Mouse (Mus musculus) thymus, adult 18-20 months (tissue): ENCODE data around the gene Clba1.

Experiments used
- DNase-seq, 2 experiments: peaks; one replicate each; pipeline ENCODE4 v3.0.0; 2022; ENCODE audit warnings: mixed read lengths in 2 of 2

The Clba1 gene

DNA sequence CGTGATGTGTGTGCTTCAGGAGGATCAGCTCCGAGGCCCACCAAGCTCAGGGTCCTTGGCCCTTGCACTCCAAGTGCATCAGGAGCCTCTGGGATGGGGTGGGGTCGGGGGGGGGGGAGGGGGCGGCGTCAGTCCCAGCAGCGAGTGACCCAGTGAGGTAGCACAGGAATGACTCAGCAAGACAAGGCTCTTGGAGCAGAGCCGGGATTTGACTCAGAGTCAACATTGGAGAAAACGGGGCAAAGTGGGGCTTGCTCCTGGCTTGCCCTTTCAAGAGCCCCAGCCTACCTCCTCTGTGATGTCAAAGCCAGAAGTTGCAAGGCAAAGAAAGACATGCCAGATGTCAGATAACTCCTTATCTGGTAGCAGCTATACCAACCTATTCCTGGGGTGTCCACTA is 42.4 kb downstream of the Clba1 start:
- no peak for DNase-seq

DNA sequence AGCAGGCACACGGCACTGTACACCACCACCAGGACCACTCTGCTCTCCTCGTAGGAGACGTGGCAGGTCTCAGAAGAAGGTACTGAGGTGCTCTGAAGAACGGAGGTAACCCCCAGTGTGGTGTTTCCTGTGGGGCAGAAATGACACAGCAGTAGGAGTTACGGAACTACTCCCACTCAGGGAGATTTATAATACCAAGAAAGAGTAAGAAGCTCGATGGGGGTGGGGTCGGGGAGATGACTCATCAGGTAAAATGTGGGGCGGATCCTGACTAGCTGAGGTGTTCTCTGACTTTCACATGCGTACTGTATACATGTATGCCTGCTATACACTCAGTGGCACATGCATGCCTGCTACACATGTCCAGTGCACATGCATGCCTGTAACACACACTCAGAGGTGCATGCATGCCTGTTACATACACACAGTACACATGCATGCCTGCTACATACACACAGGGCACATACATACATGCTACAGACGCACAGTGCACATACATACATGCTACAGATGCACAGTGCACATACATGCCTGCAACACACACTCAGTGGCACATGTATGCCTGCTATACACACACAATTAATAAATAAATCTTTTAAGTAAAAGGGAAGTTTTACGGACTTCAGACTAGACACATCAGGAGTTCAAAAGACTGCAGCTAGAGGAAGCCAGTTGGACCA is 44.5 kb downstream of the Clba1 start:
- peak in 1 of 2 experiments; percentile 9 for DNase-seq

DNA sequence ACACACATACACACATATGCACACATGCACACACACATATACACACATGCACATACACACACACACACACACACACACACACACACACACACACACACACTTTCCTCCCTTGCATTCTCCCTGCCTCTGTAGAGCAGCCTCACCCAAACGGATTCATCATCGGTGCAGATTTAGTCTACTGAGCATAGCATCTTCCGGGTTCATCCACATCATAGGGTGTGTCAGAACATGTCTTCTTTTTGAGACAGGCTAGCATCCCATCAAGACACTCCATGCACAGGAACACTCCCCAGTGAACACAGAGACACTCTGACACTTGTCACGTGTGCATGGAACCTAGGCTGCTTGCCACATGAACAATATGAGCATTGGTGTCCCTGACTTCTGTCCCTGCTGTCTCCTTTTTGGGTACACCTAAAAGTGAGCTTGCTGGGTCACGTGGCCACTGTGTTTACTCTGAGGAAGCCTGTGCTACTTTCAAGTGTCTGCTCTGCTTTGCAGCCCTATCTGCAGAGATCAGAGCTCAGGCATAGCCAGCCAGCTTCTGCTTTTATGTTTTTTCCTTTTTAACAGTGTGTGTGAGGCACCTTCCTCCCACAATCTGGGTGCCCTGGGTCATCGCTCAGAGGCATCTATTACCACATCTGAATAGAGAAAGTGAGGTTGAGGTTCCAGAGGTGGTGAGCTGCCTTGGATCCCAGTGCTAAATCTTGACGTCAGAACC is 46.0 kb downstream of the Clba1 start:
- DNase-seq, result peak; percentile 56 to 78

DNA sequence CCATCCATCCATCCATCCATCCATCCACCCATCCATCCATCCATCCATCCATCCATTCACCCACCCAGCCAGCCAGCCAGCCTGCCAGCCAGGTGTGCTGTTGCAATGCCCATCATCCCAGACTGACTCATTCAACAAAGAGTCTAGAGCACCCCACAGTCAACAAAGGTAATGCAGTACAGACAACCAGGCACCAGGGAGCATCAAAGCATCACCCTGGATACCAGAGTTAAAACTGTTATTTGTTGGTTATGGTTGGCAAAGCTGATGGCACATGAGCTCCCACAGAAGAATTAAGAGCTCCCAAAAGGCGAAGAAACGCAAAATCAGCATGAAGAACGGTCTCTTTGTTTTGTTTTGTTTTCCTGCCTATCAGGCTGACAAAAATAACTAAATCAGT is 47.6 kb downstream of the Clba1 start:
- peak in 1 of 2 experiments; percentile 7 for DNase-seq

DNA sequence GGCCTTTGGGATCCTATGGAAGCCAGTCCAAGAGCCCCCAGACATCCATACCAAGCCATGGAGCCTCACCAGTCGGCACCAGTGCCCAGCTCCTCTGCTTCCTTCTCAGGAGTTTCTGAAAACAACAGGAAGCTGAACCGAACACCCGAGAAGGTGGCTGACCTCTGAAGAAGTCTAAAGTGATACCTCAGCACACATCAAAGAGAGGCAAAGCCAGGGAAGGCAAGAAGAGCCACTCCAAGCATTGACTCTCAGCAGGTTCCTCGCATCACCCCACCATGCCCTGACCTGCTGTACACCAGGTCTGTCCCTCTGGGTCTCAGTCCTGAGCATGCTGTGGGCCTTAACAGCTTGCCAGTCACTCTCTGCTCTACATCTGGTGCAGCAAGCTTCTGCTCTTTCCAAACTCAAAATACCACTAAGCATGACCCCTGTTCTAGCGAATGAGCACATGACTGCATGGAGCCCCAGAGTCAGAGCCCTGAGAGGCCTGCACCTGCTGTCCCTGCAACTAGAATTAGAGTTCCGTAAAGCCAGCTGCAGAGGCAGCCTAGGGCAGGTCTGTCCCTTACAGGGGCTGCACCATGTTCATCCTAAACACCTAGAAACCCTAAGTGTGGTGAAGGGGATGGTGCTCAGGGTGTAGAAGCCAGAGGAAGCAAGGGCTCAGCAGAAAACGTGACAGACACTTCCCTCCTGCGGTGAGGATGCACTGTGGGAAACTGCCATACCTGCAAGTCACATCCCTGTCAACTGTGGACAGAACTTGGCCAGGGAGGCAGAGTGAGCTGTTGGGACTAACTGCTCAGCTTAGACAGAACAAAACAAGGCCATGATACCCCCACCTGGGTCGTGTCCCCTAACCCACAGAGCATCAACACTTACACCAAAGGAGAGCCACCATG is 48.5 kb downstream of the Clba1 start:
- peak in 1 of 2 experiments; percentile 42 for DNase-seq

DNA sequence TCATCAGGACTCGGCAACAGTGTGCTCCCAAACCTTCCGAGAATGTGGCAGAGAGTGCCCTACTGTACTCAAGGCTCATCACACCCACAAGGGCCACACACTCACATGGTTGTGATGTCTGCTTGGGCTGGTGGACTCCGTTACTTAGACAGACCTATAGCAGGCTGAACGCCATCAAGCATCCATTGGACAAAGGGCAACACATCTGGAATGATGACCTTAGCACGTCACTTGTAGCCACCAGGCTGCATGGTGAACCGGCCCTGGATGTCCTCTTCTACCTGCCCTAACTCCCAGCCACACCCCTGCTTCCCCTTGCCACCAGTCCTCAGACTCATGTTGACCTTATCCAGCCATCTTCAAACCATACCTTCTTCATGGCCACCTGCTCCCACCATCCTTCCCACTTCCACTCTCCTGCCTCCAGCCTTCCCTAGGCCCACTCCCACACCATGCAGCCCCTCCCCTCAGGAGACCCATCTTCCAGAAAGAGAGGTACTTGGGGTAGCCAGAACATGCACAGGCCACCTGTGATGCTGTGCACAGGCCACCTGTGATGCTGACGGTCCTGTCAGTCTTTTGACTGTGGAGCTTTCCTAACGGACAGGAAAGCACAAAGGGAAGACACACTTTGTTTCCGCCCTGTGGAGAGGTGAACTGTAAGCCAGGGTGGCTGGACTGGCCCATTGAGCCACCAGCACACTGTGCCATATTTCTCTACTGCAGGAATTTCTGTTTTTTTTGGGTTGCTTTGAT is 50.0 kb downstream of the Clba1 start:
- DNase-seq, result no peak

DNA sequence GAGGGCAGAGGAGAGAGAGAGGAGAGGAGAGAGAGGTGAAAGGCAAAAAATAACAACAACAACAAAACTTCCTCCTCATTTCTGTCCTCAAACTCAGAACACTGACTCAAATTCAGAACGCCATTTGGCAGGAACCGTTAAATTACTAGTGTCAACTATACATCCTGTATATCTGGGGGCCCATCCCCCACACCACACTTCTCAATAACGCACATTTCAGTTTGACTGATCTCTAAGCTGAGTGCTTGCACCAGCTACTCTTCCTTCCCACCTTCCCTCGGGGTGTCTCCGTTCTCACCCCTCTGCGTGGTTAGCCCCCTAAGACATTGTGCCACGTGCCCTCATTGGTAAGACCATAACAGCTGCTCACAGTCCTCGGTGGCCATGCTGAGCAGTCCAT is 51.2 kb downstream of the Clba1 start:
- peak; percentile 73 to 88 for DNase-seq

DNA sequence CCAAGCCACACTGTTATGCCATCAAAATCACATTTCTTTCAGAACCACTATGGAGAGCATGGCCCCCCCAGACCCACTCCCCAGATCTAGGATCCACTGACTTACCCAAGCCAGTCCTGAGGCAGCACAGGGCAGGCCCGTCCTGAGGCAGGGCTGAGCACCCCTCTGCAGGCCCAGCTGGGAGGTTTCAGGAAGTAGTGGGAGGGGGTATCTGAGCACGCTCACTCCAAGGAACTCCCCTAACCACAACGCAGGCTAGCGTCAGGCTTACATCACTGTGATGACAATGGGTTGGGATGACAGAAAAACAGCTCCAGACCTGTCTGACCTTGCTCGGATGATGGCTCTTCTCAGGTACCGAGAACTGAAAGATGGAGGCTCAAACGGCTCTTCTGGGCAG is 52.0 kb downstream of the Clba1 start:
- peak; percentile 69 to 83 for DNase-seq

DNA sequence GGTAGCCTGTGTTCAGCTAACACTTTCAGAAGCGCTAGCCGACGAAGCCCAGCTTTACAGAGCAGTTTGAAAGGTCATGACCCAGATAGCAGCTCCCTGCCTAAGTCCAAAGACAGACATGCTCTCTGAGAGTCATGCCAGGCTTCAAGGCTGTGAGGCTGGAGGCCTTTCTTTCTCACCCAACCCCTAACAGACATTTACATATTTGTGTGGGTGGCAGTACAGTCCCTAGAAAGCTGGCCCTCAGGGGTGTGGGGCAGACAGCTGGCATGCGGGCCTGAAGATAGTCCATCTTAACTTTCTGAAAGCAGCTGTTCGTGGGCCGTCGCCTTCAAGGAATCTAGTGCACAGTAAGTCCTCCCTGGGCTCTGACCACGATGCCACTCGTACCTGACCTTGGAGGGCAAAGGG is 53.2 kb downstream of the Clba1 start:
- DNase-seq, result no peak

DNA sequence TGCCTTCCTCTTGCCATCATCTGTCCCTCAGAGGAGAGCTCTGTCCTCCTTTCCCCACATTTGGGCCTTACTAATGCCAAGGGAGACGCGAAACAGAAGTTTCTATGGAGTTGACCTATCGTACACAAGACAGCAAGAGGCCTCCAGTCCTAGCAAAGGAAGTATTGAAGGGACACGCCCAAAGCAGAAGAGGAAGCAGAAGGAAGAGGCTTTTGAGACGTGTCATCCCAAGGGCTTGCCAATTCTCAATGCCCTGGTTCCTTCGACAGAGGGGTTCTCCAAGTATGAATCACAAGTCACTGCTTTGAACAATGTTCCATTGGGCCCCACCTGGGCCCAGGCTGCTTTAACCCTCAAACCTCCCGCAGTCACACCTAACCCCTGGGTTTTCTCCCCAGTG is 56.1 kb downstream of the Clba1 start:
- no peak for DNase-seq
